ENCODE assay signal across 22 mouse cellular contexts in genomic region chr5:123664329-123664728, GRCm38 (mm10).
"Had no signal": no experiment of that assay in that cellular context is flagged by ENCODE, and none has a peak within 500 bp of the region (broad histone marks: within the 10 kb centered on the region; RNA-seq: fewer than 3 reads in every experiment).

No protein-coding gene starts in this region.

- H3K9me3 ChIP-seq: limb, embryonic 10.5 days; limb, embryonic 13.5 days; liver, embryonic 12.5 days; liver, embryonic 15.5 days; megakaryocyte, embryonic 14.5 days; midbrain, embryonic 10.5 days; midbrain, embryonic 13.5 days; neural tube, embryonic 13.5 days had no signal

- ATAC-seq: liver, embryonic 12.5 days; midbrain, embryonic 13.5 days; midbrain, embryonic 16.5 days had no signal

- H3K9ac ChIP-seq: limb, embryonic 13.5 days; liver, embryonic 12.5 days; liver, embryonic 15.5 days; midbrain, embryonic 13.5 days; neural tube, embryonic 13.5 days had no signal

- H3K4me1 ChIP-seq: limb, embryonic 10.5 days had no signal

- H3K27ac ChIP-seq: kidney, postnatal 0 days; layer of hippocampus, adult 2 months; limb, embryonic 10.5 days; limb, embryonic 13.5 days; liver, embryonic 15.5 days; midbrain, embryonic 10.5 days; midbrain, embryonic 13.5 days; neural tube, embryonic 13.5 days had no signal

- H3K27me3 ChIP-seq: limb, embryonic 13.5 days; liver, embryonic 12.5 days; liver, embryonic 15.5 days; megakaryocyte, embryonic 14.5 days; midbrain, embryonic 13.5 days; neural tube, embryonic 13.5 days had no signal

- H3K4me3 ChIP-seq: layer of hippocampus, adult 2 months; limb, embryonic 10.5 days; limb, embryonic 13.5 days; liver, embryonic 12.5 days; liver, embryonic 15.5 days; megakaryocyte, embryonic 14.5 days; midbrain, embryonic 10.5 days; midbrain, embryonic 13.5 days; myocyte; neural tube, embryonic 13.5 days had no signal

- H3K4me2 ChIP-seq: limb, embryonic 13.5 days; liver, embryonic 12.5 days; liver, embryonic 15.5 days; midbrain, embryonic 13.5 days; neural tube, embryonic 13.5 days had no signal

- H3K36me3 ChIP-seq: limb, embryonic 10.5 days; limb, embryonic 13.5 days; liver, embryonic 12.5 days; liver, embryonic 15.5 days; midbrain, embryonic 10.5 days; midbrain, embryonic 13.5 days; neural tube, embryonic 13.5 days had no signal

- DNase-seq: kidney, adult 2 months; kidney, postnatal 25 days; layer of hippocampus, adult 9-11 months; liver; lung, adult 18-20 months; lung, postnatal 36 days; retina, postnatal 1 day; right cerebral cortex, postnatal 25 days; thymus, adult 18-20 months; thymus, postnatal 36 days had no signal
